Mouse (Mus musculus) activated CD4-positive, CD25-positive, alpha-beta regulatory T cell, adult 4 months (primary cell): ENCODE results near the gene Mtcl1. TPM values are rescaled to one million over a fixed set of nuclear protein-coding genes. Genes with fewer than 3 reads are reported as not detected.

Experiments used
- ATAC-seq: one replicate; pipeline ENCODE4 v1.8.0; 2017
- polyA plus RNA-seq, 2 experiments: library from polyadenylated mRNA; unstranded; fragments of 100-300 nt; shearing (Covaris generic); gene quantifications; one replicate each; pipeline ENCODE4 v1.2.1; 2017

Mtcl1 gene
- polyA plus RNA-seq, 2 experiments from 2014 or later = not detected

DNA sequence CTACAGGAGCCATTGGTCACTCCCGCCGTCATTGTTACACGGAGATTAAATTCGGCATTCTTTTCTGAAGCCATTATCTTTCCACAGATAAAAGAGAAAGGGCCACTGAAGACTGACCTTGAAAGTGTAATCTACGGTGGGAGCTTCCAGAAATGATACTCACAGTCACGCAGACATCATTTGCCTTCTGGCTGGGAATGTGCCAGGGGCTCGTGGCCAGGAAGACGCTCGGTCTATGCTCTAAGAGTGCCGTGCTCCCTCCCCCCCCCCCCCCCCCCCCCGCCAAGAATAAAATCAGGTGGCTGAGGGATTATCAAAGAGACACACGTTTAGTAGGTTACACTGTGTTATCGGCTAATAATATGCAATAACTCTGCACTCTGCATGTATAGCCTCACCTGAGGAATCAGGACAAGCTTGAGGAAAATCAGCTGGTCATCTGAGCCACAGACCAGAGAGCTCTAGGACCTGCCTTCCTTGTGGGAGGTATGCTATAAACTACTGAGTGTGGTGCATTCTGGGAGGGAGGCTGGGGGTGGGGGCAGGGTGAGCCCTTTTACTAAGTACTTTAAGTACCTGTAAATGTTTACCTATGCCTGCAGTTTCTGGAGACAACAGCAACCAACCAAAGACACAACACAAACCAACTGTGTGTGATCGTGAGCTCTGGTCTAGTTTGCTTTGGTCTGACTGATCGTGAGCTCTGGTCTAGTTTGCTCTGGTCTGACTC is 87.1 kb downstream of the Mtcl1 start:
- no peak for ATAC-seq

DNA sequence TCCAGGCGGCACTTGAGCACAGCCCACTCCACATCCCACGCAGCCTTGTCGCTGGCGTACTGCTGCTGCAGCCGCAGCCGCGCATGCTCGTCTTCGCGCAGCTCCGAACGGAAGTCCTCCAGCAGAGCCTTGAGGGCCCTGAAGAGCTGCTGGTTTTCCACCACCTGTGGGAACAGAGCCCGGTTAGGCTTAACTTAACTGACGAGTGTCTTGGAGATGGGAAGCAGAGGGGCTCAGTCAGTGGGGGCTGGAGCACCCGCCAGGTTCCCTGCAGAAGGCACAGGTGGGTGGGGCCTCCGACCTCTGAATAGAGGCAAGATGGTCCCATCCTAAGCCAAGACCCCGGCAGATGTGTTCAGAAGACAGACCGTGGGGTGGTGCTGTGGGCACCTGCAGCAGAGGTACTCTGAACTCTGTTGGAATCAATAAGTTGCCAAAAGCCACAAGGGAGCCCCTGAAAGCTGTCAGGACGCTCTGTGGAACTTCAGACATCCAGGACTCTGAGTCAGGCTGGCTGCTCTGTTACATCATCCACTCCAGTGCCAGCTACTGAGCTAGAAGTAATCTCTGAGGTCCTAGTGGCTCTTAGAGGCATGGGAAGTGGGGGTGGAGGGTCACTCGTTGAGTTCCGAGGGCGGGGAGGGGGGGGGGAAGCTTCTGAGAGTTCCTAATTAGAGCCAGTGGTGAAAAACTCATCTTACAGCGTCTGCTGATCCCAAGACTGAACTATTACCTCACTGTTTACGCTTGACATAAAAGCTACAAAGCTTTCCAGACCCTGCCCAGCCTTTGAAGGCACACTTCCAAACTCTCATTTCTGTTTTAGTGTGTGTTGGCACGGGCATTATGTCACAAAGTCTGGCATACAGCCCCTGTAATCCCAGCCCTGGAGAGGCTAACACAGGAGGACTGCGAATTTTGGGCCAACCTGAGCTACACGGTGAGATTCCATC is 91.2 kb downstream of the Mtcl1 start:
- ATAC-seq = no peak

DNA sequence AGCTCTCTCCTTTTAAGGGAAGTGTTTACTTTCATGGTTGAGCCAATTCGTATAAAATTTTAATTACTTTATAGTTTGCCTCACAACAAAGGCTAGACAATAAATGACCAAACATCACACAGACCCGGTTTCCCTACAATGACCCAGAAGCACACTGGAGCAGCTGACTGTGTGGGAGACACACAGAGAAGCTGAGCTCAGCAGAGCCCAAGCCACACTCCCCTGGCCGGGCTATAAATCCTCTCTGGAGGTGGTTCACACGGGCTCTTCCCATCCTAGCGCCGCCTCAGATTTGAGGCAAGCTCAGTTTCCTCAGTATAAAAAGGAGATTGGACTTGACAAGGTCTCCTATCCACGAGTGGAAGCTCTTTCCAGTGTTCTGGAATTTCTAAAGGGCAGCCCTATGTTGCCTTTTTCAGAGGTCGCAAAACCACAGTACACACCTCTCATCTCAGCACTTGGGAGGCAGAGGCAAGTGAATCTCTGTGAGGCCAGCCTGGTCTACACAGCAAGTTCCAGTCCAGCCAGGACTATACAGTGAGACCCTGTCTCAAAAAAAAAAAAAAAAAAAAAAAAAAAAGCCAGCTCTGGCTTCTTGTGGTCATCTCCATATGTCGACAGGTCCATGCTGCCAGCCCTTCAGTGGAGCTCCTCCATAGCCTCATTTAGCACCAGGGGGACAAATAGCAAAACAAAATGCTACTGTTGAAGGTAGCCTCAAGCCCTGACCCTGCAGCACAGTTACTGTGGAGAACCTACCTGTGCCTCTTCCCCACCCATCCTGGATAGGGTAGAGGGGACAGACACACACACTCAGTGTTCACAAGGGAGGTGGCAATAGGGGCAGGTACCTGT is 92.2 kb downstream of the Mtcl1 start:
- no peak for ATAC-seq

DNA sequence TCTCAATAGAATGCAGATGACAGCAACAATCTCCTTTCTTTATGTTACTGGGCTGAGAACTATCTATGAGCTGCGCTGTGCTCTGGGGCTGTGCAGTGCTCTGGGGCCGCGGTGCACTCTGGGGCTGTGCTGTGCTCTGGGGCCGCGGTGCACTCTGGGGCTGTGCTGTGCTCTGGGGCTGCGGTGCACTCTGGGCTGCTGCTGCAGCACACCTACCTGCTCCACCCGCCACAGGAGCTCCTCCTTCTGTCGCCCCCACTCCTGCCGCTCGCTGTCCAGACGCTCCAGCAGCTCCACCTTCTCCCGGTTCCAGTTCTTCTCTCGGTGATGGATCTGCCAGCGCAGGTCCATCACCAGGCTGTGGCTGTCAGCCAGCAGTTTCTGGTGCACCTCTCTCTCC is 95.6 kb downstream of the Mtcl1 start:
- ATAC-seq = no peak

DNA sequence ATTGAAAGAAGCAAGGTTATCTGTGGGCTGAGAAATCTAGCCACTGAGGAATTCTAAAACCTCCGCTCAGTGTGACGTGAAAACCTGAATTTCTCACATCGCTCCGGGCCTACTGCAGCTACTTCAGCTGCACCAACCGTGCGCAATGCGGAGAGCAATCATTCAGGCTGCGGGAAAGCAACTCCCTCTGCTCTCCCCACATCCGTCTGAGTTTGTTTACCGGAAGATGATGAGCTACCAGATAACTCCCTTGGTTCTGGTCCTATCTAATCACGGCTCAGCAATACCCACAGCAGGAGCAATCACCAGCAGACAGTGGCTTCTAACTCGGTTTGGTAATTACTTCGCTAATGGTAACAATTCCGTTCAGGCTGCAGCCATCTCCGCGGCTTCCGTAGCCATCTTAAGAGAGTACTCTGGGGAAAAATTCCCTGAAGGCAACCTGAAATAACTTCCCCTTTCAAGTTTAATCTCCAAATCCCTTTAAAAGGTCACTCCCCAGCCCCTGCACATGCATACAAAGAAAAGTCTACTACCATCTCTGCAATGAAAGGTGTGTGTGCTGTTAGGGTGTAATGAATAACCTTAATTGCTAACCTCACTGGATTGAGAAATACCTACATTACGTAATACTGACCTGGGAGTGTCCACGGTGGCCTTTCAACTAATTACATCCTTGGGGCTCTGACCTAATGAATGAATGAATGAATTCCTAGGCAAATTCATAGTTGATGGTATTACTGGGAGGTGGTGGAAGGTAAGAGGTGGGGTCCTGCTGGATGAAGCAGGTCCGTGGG is 96.5 kb downstream of the Mtcl1 start:
- ATAC-seq = no peak

DNA sequence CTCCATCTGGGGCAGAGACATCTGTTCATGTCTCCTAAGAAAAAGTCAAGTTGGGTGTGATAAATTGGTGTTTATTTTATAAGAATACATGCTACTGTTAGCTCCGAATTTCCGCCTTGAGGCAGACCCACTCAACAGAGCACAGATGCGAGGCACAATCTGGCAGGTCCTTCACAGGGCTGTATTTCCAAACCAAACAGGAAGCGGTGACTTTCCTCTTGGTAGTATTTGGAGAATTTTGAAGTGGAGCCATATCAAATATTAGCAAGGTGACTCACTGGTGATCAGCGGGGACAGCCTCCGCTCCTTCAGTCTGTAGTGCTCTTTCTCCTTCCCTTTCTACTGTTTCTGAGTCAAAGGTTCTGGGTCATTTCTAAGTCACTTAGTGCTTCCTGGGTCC is 97.3 kb downstream of the Mtcl1 start:
- no peak for ATAC-seq

DNA sequence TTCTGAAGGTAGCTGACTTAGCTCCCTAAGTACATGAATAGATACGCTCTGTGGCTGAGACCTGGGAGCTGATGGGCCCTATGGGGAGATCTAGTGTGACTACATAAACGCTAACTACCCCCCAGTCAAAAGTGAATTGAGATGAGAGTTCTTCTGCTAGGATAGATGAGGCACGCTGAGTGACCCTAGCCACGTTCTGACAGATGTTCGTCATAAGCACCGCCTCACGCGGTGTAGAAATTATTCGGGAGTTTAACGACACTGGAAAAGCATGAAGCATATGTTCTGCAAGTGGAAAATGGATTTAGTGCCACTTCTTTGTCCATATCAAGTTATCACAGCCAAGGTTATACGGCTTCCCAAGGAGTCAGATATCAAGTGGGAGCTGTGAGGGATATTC is 98.9 kb downstream of the Mtcl1 start:
- ATAC-seq = no peak

DNA sequence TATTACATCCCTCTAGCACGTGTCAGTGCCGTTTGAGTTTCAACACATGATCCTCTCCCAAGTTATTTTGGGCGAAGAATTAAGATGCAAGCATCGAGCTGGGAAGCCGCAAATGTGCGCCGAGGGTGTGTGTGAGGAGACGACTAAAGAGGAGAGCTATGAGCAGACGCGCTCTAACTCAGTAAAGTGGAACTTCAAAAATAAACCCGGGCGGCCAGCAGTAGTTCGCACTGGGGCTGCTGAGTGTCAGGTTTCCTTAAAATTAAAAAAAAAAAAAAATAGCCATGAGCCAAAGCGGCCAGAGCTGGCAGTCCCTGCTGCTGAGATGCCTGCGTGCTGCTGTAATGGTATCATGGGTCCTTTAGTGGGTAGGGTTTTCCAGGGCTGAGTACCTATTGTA is 99.4 kb downstream of the Mtcl1 start:
- no peak for ATAC-seq

DNA sequence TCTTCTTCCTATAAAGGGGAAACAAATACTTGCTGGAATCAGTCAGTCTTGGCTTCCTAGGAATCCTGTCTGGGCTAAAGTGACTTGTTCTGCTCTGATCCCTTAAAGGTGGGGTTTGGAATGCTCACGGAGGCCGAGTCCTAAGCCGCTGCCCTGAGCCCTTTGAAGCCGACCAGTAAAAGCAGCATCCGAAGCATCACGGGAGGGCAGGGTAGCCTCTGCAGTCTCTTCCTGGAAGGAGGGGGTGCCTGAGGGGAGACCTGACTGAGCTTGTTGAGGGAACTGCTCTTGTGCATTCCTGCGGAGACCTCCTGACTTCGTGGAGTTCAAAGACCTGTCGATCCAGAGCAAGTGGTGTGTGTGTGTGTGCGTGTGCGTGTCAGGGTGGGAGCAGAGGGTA is 103.2 kb downstream of the Mtcl1 start:
- ATAC-seq = no peak

DNA sequence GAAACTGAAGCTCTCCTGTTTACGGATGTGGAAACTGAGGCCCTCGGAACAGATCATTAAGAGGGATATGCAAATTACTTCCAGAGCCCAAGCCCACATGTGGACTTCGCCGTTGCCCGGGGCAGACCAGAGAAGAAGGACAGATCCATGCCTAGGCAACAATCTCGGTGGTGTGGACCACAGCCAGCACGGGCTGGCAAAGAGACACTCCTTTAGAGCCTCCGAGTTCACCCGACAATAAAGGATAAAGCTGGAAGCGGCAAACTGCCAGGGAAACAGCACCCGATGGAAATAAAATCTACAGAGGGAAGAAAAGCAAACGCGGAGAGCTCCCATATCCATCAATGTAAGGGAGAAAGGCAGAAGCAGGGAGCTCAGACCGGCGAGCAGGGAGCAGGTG is 103.9 kb downstream of the Mtcl1 start:
- no peak for ATAC-seq

DNA sequence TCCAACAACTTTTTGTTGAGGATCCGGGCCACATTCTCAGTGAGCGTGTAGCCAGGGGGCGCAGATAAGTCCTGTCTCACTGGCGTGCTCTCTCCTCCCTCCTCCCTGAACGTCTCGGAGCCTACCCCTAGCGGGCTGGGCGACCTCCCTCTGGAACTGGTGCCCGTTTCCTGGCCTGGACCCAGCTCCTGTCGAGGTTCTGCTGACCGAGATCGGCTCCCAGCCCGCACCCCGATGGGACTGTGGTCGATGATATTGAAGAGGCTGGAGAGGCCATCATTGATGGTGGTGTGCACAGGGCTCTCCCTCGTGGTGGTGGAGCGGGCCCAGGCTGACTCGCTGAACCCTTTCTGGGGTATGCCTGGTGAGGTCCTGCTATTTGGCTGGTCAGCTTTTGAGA is 106.6 kb downstream of the Mtcl1 start:
- ATAC-seq = no peak

DNA sequence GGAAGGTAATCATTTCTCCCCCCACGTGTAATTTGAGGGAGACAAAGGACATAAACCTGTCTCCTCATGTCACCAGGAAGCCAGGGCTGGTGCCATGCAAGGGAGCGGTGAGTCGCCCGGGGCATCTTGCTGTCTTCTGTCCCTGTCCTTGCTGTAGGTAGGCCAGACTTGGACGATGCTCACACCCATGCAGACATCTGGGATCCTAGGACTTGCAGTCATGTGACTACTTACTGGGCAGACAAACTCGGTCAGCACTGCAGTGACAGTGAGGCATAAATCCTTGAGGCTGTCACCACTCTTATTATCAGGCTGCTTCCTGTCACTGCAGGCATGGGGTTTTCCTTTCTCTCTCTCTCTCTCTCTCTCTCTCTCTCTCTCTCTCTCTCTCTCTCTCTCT is 107.9 kb downstream of the Mtcl1 start:
- ATAC-seq = no peak

DNA sequence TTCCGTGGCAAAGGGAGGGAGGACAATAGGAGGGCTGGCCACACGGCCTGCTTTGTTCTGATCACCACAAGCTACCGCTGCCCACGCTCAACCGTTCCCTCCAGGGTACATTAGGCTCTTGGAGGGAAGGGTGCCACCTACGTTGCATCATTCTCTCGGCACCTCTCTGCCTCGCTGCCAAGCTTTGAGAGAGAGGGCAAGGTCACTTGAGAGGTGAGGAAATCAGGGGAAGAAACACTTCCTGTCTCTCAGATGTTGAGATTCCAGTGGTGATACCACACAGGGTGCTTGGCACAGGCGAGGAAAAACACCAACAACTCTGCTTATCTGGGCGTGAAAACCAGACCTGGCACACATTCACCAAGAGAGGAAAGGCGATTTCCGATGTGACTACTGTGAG is 108.8 kb downstream of the Mtcl1 start:
- ATAC-seq = no peak

DNA sequence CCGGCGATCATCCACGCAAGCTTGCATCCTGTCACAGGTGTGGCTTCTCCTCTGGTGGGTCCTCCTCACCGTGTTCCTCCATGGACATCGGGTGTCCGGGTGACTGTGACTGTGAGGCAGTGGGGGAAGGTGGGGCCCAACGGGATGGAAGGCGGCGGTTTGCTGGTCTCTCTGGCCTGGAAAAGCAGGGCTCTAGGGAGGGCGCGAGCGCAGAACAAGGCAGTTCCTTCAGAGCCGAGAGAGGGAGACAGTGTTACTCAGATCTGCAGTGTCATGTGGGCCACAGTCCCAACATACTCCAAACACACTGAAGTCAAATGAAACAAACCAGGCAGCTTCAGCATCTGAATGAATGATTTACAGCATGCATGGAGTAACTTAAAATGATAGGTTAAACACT is 111.6 kb downstream of the Mtcl1 start:
- ATAC-seq = no peak

DNA sequence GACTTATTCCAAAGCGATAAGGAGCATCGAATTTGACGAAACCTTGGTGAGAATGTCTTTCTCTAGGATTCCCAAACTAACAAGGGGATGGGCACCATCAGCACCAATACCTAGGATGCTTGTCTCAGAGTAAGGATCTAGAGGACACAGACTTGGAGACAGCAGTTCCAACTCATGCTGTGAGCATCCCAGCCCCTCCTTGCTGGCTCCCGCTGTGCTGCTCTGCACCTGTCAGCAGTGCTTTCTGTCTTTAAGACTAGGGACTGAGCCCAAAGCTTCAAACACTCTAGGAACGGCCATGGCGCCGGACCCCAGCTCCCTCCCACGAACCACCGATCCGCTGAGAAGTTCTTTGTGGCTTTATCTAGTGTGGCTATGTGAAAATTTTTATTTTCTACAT is 114.0 kb downstream of the Mtcl1 start:
- no peak for ATAC-seq

DNA sequence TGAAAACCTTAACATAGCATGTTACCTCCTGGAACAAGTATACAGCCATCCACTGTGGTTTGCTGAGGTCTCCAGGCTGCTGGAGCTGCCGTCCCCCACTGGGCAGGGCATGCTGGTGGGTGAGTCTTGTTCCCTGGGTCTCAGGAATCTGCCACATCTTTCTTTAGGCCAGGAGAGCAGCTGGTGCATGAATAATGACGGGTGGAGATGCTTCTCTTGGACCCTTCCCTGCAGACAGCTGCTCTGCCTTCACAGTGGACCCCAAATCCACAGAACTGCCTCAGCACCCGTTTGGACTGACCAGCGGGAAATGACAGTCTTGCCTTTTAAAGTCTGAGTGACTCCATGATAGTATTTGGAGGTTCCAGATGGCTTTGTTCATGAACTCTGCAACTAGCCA is 114.7 kb downstream of the Mtcl1 start:
- ATAC-seq = no peak

DNA sequence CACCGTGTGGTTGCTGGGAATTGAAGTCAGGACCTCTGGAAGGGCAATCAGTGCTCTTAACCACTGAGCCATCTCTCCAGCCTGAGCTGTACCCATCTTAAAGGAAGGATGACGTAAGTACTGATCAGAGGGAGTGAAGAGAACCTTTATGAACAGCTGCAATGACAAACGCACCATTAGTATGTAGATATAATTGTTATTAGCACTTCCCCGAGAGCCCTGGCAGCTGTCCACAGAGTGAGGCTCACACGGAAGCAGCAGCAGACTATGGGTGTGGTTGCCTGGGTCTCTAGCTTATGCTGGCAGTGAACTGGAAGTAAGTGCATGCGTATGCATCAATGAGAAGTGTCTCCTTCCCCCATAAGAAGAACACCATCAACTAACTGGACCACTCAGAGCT is 118.3 kb downstream of the Mtcl1 start:
- no peak for ATAC-seq

DNA sequence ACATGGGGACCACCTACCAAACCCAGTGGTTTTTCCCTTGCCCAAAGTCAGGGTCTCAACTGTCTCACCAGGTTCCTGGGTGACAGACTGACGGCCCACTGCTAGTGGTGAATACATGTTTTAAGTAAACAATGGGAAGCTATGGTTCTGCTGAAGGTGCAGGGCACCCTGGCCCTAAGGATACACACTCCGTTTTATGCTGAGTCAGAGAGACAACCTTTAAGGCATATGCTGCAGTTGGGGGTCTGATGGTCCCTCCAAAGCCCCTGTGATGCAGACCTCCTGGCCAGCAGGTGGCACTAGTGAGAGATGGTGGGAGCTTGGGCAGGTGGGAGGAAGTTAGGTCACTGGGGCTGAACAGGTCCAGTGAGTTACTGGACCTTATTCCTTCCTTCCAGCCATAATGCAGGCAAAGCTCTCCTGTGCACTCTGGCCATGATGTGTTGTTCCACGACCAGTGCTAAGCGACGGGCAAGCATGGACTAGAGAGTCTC is 123.0 kb downstream of the Mtcl1 start:
- no peak for ATAC-seq

DNA sequence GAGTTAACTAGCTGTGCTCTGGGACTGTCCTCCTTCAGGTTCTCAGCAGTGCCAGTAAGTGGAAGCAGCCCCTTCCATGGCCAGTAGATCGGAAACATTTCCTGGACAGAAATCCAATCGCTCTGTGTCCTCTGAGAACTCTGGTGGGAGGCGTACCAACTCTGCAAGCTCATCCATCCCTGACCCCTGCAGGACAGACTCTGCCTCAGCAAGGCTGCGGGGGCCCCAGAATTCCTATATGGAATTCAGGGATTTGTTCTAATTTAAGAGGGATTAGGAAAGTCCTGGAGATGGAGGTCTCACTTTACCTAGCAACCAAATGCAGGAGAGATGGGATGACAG is 123.4 kb downstream of the Mtcl1 start:
- ATAC-seq = no peak

DNA sequence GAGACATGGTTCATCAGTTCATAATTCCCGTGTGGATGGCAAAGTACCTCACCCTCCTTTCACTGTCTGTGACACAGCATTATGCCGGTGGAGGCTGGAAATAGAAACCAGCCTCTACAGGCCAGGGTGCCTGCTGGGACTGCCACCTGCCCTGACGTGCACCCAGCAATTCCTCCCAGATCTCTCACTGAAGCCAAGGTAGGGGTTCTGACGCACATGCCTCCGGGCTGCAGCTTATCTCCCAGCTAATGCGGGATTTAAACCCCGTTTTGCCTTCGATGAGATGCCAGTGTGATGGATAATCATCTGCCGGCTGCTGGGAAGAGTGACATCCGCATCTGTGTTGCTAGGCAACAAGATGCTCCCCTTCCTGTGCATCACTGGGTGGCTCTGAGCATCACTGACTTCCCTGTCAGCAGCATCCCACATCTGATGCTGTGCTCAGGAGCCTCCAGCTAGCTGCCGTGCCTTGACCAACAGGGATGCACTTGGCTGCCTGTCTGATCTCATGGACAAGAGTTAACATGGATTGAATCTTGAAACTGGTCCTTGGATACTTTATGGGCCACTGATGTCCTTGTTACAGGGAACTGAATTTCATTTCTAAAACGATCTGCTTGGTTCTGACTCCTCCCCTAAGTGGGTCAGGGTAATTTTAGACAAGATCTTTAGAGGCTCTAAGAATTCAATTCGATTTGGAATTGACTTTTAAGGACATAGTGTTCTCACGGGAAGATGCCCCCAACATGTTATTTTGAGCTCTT is 123.9 kb downstream of the Mtcl1 start:
- no peak for ATAC-seq

DNA sequence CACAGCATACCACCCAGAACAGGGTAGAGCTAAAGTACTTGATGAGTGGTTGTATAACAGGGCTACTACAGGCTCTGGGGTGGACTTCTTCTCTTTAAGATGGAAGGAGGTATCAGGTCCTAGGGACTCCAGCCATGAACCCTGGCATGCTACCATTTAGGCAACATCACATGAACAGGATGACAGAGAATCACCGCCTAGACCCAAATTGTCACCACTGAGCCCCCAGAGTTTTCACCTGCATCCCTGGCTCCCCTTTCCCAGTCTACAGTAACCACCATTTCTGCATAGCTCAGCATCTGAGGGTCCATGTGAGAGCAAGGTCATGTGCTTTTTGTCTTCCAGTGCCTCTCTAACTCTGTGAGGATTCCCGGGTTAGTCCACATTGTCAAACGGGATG is 124.7 kb downstream of the Mtcl1 start:
- no peak for ATAC-seq
